In the genomic region with DNA sequence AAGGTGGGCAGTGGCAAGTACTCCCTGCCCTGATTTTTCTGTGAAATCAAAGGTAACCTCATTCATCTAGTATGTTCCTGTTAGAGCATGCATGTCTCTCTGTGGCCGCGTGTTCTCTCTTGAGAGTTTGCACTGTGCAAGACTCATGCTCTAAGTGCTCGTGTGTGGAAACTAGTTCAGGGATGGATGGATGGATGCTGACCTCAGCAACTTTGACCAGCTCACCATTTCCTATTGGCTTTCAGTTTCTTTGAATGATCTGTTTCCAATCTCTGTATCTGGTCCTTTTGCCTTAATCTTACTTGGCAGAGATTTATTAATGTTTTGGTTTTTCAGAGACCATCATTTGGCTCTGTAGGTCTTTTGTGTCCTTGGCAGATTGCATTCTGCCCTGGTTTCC, we compare ENCODE assay signal across 24 mouse cellular contexts. TPM values are rescaled to one million over a fixed set of nuclear protein-coding genes. Genes with fewer than 3 reads are reported as not detected.
DNase-seq lines count a peak whose midpoint lies in the region; ATAC-seq and TF ChIP-seq lines count a peak whose summit lies in the region.
"Had no signal": no experiment of that assay in that cellular context is flagged by ENCODE, and none has a peak within 500 bp of the region (broad histone marks: within the 10 kb centered on the region; RNA-seq: fewer than 3 reads in every experiment).

No protein-coding gene starts in this region.

- no peak overlapping the region for H3K9ac ChIP-seq in heart, embryonic 12.5 days
- 0 out of 2 replicates have a peak overlapping the region, but pooled peaks have one; percentile 29 for H3K9ac ChIP-seq in hindbrain, embryonic 13.5 days
- no peak overlapping the region for H3K9ac ChIP-seq in hindbrain, postnatal 0 days (replicated peaks; ENCODE audit: low read length)
- H3K9ac ChIP-seq in CH12.LX (ENCODE audit: insufficient read depth, low read depth) (no peak overlapping the region), ES-E14 (ENCODE audit: insufficient read depth, low read depth, low read length, poor library complexity, severe bottlenecking) (no peak overlapping the region)

- H3K4me1 ChIP-seq in heart, embryonic 12.5 days (replicated peaks), result peaks cover 52% of the 10 kb centered on the region
- H3K4me1 ChIP-seq in hindbrain, embryonic 13.5 days (replicated peaks), result peaks cover 35% of the 10 kb centered on the region
- H3K4me1 ChIP-seq in hindbrain, postnatal 0 days (ENCODE audit: insufficient read depth, low read length), result peaks cover 5% of the 10 kb centered on the region; the same call in 1 of the 2 replicates
- H3K4me1 ChIP-seq in CH12.LX (ENCODE audit: control insufficient read depth in 1 of 2, insufficient read depth in 2 of 2), result peaks cover 12 to 84% of the 10 kb centered on the region in 2 experiments
- peaks cover 0 to 11% of the 10 kb centered on the region in 2 experiments; a peak in 2 of 4 replicates for H3K4me1 ChIP-seq in ES-E14 (ENCODE audit: control insufficient read depth in 2 of 2, insufficient read depth in 2 of 2, low read length in 2 of 2, poor library complexity in 1 of 2)

- in situ Hi-C loops in CH12.LX (cut with MboI; ENCODE audit: low pct_ligation_motif_present, low pct_unique_long_range_greater_than_20kb, low sequenced_read_pairs) (loop anchor here (10.0 to 25.0 kb wide), 2 partner anchors 114 to 258 kb away; partner anchors contain the start of gene Fam207a), ES-E14 (cut with MboI; ENCODE audit: low sequenced_read_pairs in 2 of 2, unreplicated experiment in 2 of 2) (no loop called here)

- peak; percentile 85 for DNase-seq in heart, adult 11 months
- no peak for DNase-seq in hindbrain, postnatal 0 days (ENCODE audit: low spot score)
- DNase-seq in CH12.LX (ENCODE audit: extremely low read depth), result no peak
- no peak for DNase-seq in ES-E14 (ENCODE audit: low read depth, low spot score)
- DNase-seq in urinary bladder, postnatal 10 days (ENCODE audit: low spot score), result no peak
- DNase-seq: adrenal gland, adult 2 months; adrenal gland, adult 8-10 months; adrenal gland, postnatal 10 days; adrenal gland, postnatal 14 days; adrenal gland, postnatal 25 days; adrenal gland, postnatal 36 days; cerebellum, adult 11 months; cerebellum, adult 11-12 months; cerebellum, adult 18-20 months; cerebellum, adult 2 months had no signal

- H3K27me3 ChIP-seq in heart, embryonic 12.5 days (replicated peaks), result no peaks in the 10 kb centered on the region
- no peaks in the 10 kb centered on the region for H3K27me3 ChIP-seq in hindbrain, embryonic 13.5 days
- no peaks in the 10 kb centered on the region for H3K27me3 ChIP-seq in hindbrain, postnatal 0 days (ENCODE audit: insufficient read depth, low read length)
- no peaks in the 10 kb centered on the region for H3K27me3 ChIP-seq in CH12.LX (replicated peaks)
- H3K27me3 ChIP-seq: Patski had no signal

- TF ChIP-seq POLR2A in CH12.LX (IDR thresholded peaks at IDR 0.05; ENCODE audit: low read depth, low read length), result no peak

- no peak for TF ChIP-seq CTCF in hindbrain, postnatal 0 days (IDR thresholded peaks at IDR 0.05; ENCODE audit: low read depth)
- TF ChIP-seq CTCF in CH12.LX (conservative IDR thresholded peaks at IDR 0.05 in 1 of 2, IDR thresholded peaks at IDR 0.05 in 1 of 2; ENCODE audit: low read depth in 2 of 2, low read length in 2 of 2), result no peak

- no peak for TF ChIP-seq EP300 in CH12.LX (IDR thresholded peaks at IDR 0.05; ENCODE audit: low read length)

- H3K9me3 ChIP-seq in heart, embryonic 12.5 days (replicated peaks), result no peaks in the 10 kb centered on the region
- H3K9me3 ChIP-seq in hindbrain, embryonic 13.5 days, result no peaks in the 10 kb centered on the region
- no peaks in the 10 kb centered on the region for H3K9me3 ChIP-seq in hindbrain, postnatal 0 days (ENCODE audit: low read length)
- no peaks in the 10 kb centered on the region for H3K9me3 ChIP-seq in CH12.LX (replicated peaks; ENCODE audit: low read length)
- no peaks in the 10 kb centered on the region for H3K9me3 ChIP-seq in ES-E14 (ENCODE audit: control insufficient read depth, insufficient read depth, low read depth, low read length)
- H3K9me3 ChIP-seq: G1E had no signal

- peaks cover 27% of the 10 kb centered on the region for H3K36me3 ChIP-seq in heart, embryonic 12.5 days
- peaks cover 23% of the 10 kb centered on the region for H3K36me3 ChIP-seq in hindbrain, embryonic 13.5 days
- peaks cover 13% of the 10 kb centered on the region; the same call in 1 of the 2 replicates for H3K36me3 ChIP-seq in hindbrain, postnatal 0 days (ENCODE audit: insufficient read depth, low read length)
- H3K36me3 ChIP-seq in CH12.LX (replicated peaks in 1 of 2; ENCODE audit: control insufficient read depth in 1 of 2, insufficient read depth in 1 of 2, low read length in 1 of 2) (peaks cover 37 to 76% of the 10 kb centered on the region in 2 experiments), ES-E14 (ENCODE audit: control insufficient read depth, insufficient read depth, low read length, poor library complexity, severe bottlenecking) (peaks cover 14% of the 10 kb centered on the region)

- no peak overlapping the region for H3K27ac ChIP-seq in heart, embryonic 12.5 days (ENCODE audit: poor library complexity, severe bottlenecking)
- H3K27ac ChIP-seq in hindbrain, embryonic 13.5 days, result no peak overlapping the region
- H3K27ac ChIP-seq in hindbrain, postnatal 0 days, result no peak overlapping the region
- H3K27ac ChIP-seq in CH12.LX (ENCODE audit: insufficient read depth, low read depth) (no peak overlapping the region), ES-E14 (ENCODE audit: insufficient read depth, low read depth, low read length, poor library complexity, severe bottlenecking) (no peak overlapping the region)

- H3K4me2 ChIP-seq in heart, embryonic 12.5 days, result no peak overlapping the region
- no peak overlapping the region for H3K4me2 ChIP-seq in hindbrain, embryonic 13.5 days
- H3K4me2 ChIP-seq in hindbrain, postnatal 0 days (ENCODE audit: low read depth, low read length), result no peak overlapping the region
- no peak overlapping the region for H3K4me2 ChIP-seq in CH12.LX (ENCODE audit: insufficient read depth, low read depth, poor library complexity, severe bottlenecking)

- peaks cover 65% of the 10 kb centered on the region for H3K79me2 ChIP-seq in CH12.LX (replicated peaks; ENCODE audit: control insufficient read depth, extremely low read depth, insufficient read depth, poor library complexity, severe bottlenecking)

- dilution Hi-C loops in CH12.LX (cut with MboI; ENCODE audit: extremely low pct_ligation_motif_present, extremely low pct_unique_long_range_greater_than_20kb, low sequenced_read_pairs), result no loop called here

- no peak overlapping the region for H3K4me3 ChIP-seq in heart, embryonic 12.5 days
- no peak overlapping the region for H3K4me3 ChIP-seq in hindbrain, embryonic 13.5 days
- no peak overlapping the region for H3K4me3 ChIP-seq in hindbrain, postnatal 0 days (ENCODE audit: low read length)
- H3K4me3 ChIP-seq in CH12.LX (replicated peaks in 1 of 3; ENCODE audit: low read depth in 2 of 3, low read length in 2 of 3, poor library complexity in 1 of 3) (no peak overlapping the region), ES-E14 (ENCODE audit: insufficient read depth in 1 of 2, low read depth in 1 of 2, low read length in 2 of 2, poor library complexity in 1 of 2, severe bottlenecking in 1 of 2) (no peak overlapping the region)

- ATAC-seq in heart, embryonic 12.5 days (ENCODE audit: insufficient number of reproducible peaks, low FRiP score), result no peak
- no peak for ATAC-seq in hindbrain, embryonic 13.5 days (ENCODE audit: low FRiP score)
- no peak for ATAC-seq in hindbrain, postnatal 0 days
- no peak for ATAC-seq in erythroid progenitor cell, adult 5-6 weeks (replicated peaks; ENCODE audit: low FRiP score, poor library complexity, severe bottlenecking)
- ATAC-seq: activated CD4-positive, CD25-positive, alpha-beta regulatory T cell, adult 4 months; CD4-positive, CD25-positive, alpha-beta regulatory T cell, adult 4 months; Patski had no signal

- no peak for TF ChIP-seq RAD21 in CH12.LX (IDR thresholded peaks at IDR 0.05; ENCODE audit: low read depth, low read length)

- 85% methylated on average over 3 of the region's 3 CpGs for WGBS in heart, embryonic 12.5 days
- 75% methylated on average over 3 of the region's 3 CpGs for WGBS in hindbrain, embryonic 13.5 days
- 86% methylated on average over 3 of the region's 3 CpGs for WGBS in hindbrain, postnatal 0 days

RNA-seq across cellular contexts. Expression of gene Ube2g2, which starts 7.1 kb away (rescaled TPM):
- polyA plus RNA-seq in heart, embryonic 12.5 days (2016; fragmentation: Nextera tagmentation; extraction: Ambion mirVana), result 69.5 and 72.8 TPM in 2 replicates
- 94.5 and 95.0 TPM in 2 replicates for polyA plus RNA-seq in hindbrain, embryonic 13.5 days (2015; fragmentation: Nextera tagmentation; extraction: Ambion mirVana)
- 45.1 and 48.3 TPM in 2 replicates for total RNA-seq in hindbrain, postnatal 0 days (2014; rRNA removed)
- polyA plus RNA-seq in hindbrain, postnatal 0 days (2015; fragmentation: Nextera tagmentation; extraction: Ambion mirVana), result 65.8 and 73.8 TPM in 2 replicates
- 28.7 and 41.2 TPM in 2 replicates for total RNA-seq in CH12.LX (2012; rRNA removed)
- 32.6 and 40.8 TPM in 2 replicates for total RNA-seq in CH12.LX (2014; rRNA removed)
- polyA plus RNA-seq in CH12.LX (2012; ENCODE audit: insufficient read length, low read depth), result 59.4 and 72.2 TPM in 2 replicates
- 21.2 and 32.7 TPM in 2 replicates for total RNA-seq in ES-E14 (2012; rRNA removed)
- 6.8 and 9.6 TPM in 2 replicates for total RNA-seq in erythroid progenitor cell, adult 5-6 weeks (2015; ENCODE audit: low replicate concordance)
- total RNA-seq in erythroid progenitor cell, adult 5-6 weeks (2017; ENCODE audit: low replicate concordance), result 10.4 and 11.3 TPM in 2 replicates

RNA-seq across cellular contexts. Expression of gene Gm49325, which starts 23.2 kb away (rescaled TPM):
- polyA plus RNA-seq in heart, embryonic 12.5 days (2016; fragmentation: Nextera tagmentation; extraction: Ambion mirVana), result 14.5 TPM in 1 of 2 replicates, not detected in the other
- 2.1 and 3.4 TPM in 2 replicates for polyA plus RNA-seq in hindbrain, embryonic 13.5 days (2015; fragmentation: Nextera tagmentation; extraction: Ambion mirVana)
- 4.0 TPM in 1 of 2 replicates, not detected in the other for total RNA-seq in hindbrain, postnatal 0 days (2014; rRNA removed)
- polyA plus RNA-seq in hindbrain, postnatal 0 days (2015; fragmentation: Nextera tagmentation; extraction: Ambion mirVana), result 11.1 and 12.8 TPM in 2 replicates
- total RNA-seq in CH12.LX (2012; rRNA removed) (0.55 TPM in 1 of 2 replicates, not detected in the other), CH12.LX (2014; rRNA removed) (1.1 TPM in 1 of 2 replicates, not detected in the other), ES-E14 (2012; rRNA removed) (1.7 and 5.4 TPM in 2 replicates)
- 26.9 and 54.0 TPM in 2 replicates for polyA plus RNA-seq in CH12.LX (2012; ENCODE audit: insufficient read length, low read depth)
- total RNA-seq in erythroid progenitor cell, adult 5-6 weeks (2015; ENCODE audit: low replicate concordance), result not detected in 2 replicates
- not detected in 2 replicates for total RNA-seq in erythroid progenitor cell, adult 5-6 weeks (2017; ENCODE audit: low replicate concordance)
- total RNA-seq: G1E had no signal
- polyA plus RNA-seq: adrenal gland, adult 2 months; brain, embryonic 14.5 days; G1E had no signal

RNA-seq across cellular contexts. Expression of gene Sumo3, which starts 23.3 kb away (rescaled TPM):
- 177 and 184 TPM in 2 replicates for polyA plus RNA-seq in heart, embryonic 12.5 days (2016; fragmentation: Nextera tagmentation; extraction: Ambion mirVana)
- polyA plus RNA-seq in hindbrain, embryonic 13.5 days (2015; fragmentation: Nextera tagmentation; extraction: Ambion mirVana), result 271 and 274 TPM in 2 replicates
- total RNA-seq in hindbrain, postnatal 0 days (2014; rRNA removed), result 217 and 218 TPM in 2 replicates
- 330 and 348 TPM in 2 replicates for polyA plus RNA-seq in hindbrain, postnatal 0 days (2015; fragmentation: Nextera tagmentation; extraction: Ambion mirVana)
- total RNA-seq in CH12.LX (2012; rRNA removed) (54.4 and 57.2 TPM in 2 replicates), CH12.LX (2014; rRNA removed) (81.2 TPM in 2 replicates), ES-E14 (2012; rRNA removed) (139 and 148 TPM in 2 replicates)
- 87.9 and 130 TPM in 2 replicates for polyA plus RNA-seq in CH12.LX (2012; ENCODE audit: insufficient read length, low read depth)
- 9.2 and 14.8 TPM in 2 replicates for total RNA-seq in erythroid progenitor cell, adult 5-6 weeks (2015; ENCODE audit: low replicate concordance)
- total RNA-seq in erythroid progenitor cell, adult 5-6 weeks (2017; ENCODE audit: low replicate concordance), result 21.1 and 33.6 TPM in 2 replicates

RNA-seq across cellular contexts. Expression of gene Pttg1ip, which starts 47.6 kb away (rescaled TPM):
- polyA plus RNA-seq in heart, embryonic 12.5 days (2016; fragmentation: Nextera tagmentation; extraction: Ambion mirVana), result 103 and 104 TPM in 2 replicates
- 69.0 and 71.9 TPM in 2 replicates for polyA plus RNA-seq in hindbrain, embryonic 13.5 days (2015; fragmentation: Nextera tagmentation; extraction: Ambion mirVana)
- 85.9 and 94.0 TPM in 2 replicates for total RNA-seq in hindbrain, postnatal 0 days (2014; rRNA removed)
- polyA plus RNA-seq in hindbrain, postnatal 0 days (2015; fragmentation: Nextera tagmentation; extraction: Ambion mirVana), result 87.3 and 87.5 TPM in 2 replicates
- 20.7 and 21.7 TPM in 2 replicates for total RNA-seq in CH12.LX (2012; rRNA removed)
- total RNA-seq in CH12.LX (2014; rRNA removed), result 24.2 and 25.3 TPM in 2 replicates
- polyA plus RNA-seq in CH12.LX (2012; ENCODE audit: insufficient read length, low read depth), result 18.9 and 20.3 TPM in 2 replicates
- total RNA-seq in ES-E14 (2012; rRNA removed), result 115 and 142 TPM in 2 replicates
- total RNA-seq in erythroid progenitor cell, adult 5-6 weeks (2015; ENCODE audit: low replicate concordance), result 62.5 and 73.9 TPM in 2 replicates
- total RNA-seq in erythroid progenitor cell, adult 5-6 weeks (2017; ENCODE audit: low replicate concordance), result 34.0 and 59.3 TPM in 2 replicates

RNA-seq across cellular contexts. Expression of gene Tspear, which starts 57.2 kb away (rescaled TPM):
- not detected in 2 replicates for polyA plus RNA-seq in heart, embryonic 12.5 days (2016; fragmentation: Nextera tagmentation; extraction: Ambion mirVana)
- 0.74 and 0.82 TPM in 2 replicates for polyA plus RNA-seq in hindbrain, embryonic 13.5 days (2015; fragmentation: Nextera tagmentation; extraction: Ambion mirVana)
- 0.42 and 4.4 TPM in 2 replicates for total RNA-seq in hindbrain, postnatal 0 days (2014; rRNA removed)
- polyA plus RNA-seq in hindbrain, postnatal 0 days (2015; fragmentation: Nextera tagmentation; extraction: Ambion mirVana), result 0.93 and 1.3 TPM in 2 replicates
- total RNA-seq in CH12.LX (2012; rRNA removed) (0.17 and 0.42 TPM in 2 replicates), CH12.LX (2014; rRNA removed) (0.09 TPM in 1 of 2 replicates, not detected in the other), ES-E14 (2012; rRNA removed) (0.49 and 0.90 TPM in 2 replicates)
- 0.11 TPM in 1 of 2 replicates, not detected in the other for polyA plus RNA-seq in CH12.LX (2012; ENCODE audit: insufficient read length, low read depth)
- not detected in 2 replicates for total RNA-seq in erythroid progenitor cell, adult 5-6 weeks (2015; ENCODE audit: low replicate concordance)
- total RNA-seq in erythroid progenitor cell, adult 5-6 weeks (2017; ENCODE audit: low replicate concordance), result not detected in 2 replicates
- total RNA-seq: adrenal gland, postnatal 14 days; G1E had no signal
- polyA plus RNA-seq: C2C12, G1E, Patski had no signal
